Mouse (Mus musculus): ENCODE data around the gene Med26.

The Med26 gene

GRCm38 (mm10) chr8:72547802-72548643 lies at the start of gene Med26:
Gene Med26, minus strand, starts transcription at chr8:72548270.
- peak; percentile 100 for DNase-seq

GRCm38 (mm10) chr8:72590198-72590597 lies 42.1 kb upstream of the Med26 start:
- DNase-seq: peak; percentile 19

GRCm38 (mm10) chr8:72589286-72589685 lies 41.2 kb upstream of the Med26 start:
- DNase-seq: no peak

- no peak for DNase-seq
These were observed 40.8 kb upstream of the Med26 start for GRCm38 (mm10) chr8:72588865-72589264.

- no peak for DNase-seq
These were observed 39.7 kb upstream of the Med26 start for GRCm38 (mm10) chr8:72587806-72588205.

- DNase-seq: no peak
These were observed 36.3 kb upstream of the Med26 start for GRCm38 (mm10) chr8:72584390-72584789.

- DNase-seq: no peak
These were observed 35.1 kb upstream of the Med26 start for GRCm38 (mm10) chr8:72583056-72583771.

GRCm38 (mm10) chr8:72579374-72579773 lies 31.3 kb upstream of the Med26 start:
- DNase-seq: no peak

- DNase-seq: no peak
These were observed 29.9 kb upstream of the Med26 start for GRCm38 (mm10) chr8:72577941-72578340.

- DNase-seq: no peak
These were observed 29.2 kb upstream of the Med26 start for GRCm38 (mm10) chr8:72577266-72577665.

- no peak for DNase-seq
These were observed 27.8 kb upstream of the Med26 start for GRCm38 (mm10) chr8:72575915-72576314.

GRCm38 (mm10) chr8:72573450-72573849 lies 25.4 kb upstream of the Med26 start:
- DNase-seq: no peak

- peak; percentile 10 for DNase-seq
These were observed 24.4 kb upstream of the Med26 start for GRCm38 (mm10) chr8:72572507-72572906.

- DNase-seq: peak; percentile 82
These were observed 23.8 kb upstream of the Med26 start, which contains the start of gene Tmem38a for GRCm38 (mm10) chr8:72571611-72572473. Gene Tmem38a, plus strand, starts transcription at chr8:72572055.

- DNase-seq: peak; percentile 98
These were observed 22.9 kb upstream of the Med26 start, which contains the start of gene Smim7 for GRCm38 (mm10) chr8:72570633-72571610. Gene Smim7, minus strand, starts transcription at chr8:72571088.

GRCm38 (mm10) chr8:72565970-72566369 lies 17.9 kb upstream of the Med26 start:
- no peak for DNase-seq

GRCm38 (mm10) chr8:72561111-72561689 lies 13.1 kb upstream of the Med26 start:
- no peak for DNase-seq

GRCm38 (mm10) chr8:72555770-72556169 lies 7.7 kb upstream of the Med26 start:
- DNase-seq: no peak

- DNase-seq: no peak
These were observed 1.3 kb upstream of the Med26 start for GRCm38 (mm10) chr8:72549314-72549892.

GRCm38 (mm10) chr8:72548644-72549313 lies 709 bp upstream of the Med26 start:
- DNase-seq: no peak

Measured in embryo, embryonic 11 days (tissue).